Mouse (Mus musculus) MEL (cell line): ENCODE results near the gene Vmn2r94. TPM values are rescaled to one million over a fixed set of nuclear protein-coding genes. Genes with fewer than 3 reads are reported as not detected.

Experiments used
- DNase-seq: peaks from one replicate; pipeline ENCODE4 v3.0.0; 2011; ENCODE audit warnings: low read depth, low spot score
- H3K27ac ChIP-seq: 2 replicates; pipeline ENCODE4 v1.5.1; 2012; ENCODE audit warnings: low read depth, mild to moderate bottlenecking, control low read depth, low read length, moderate library complexity; ENCODE audit not compliant: control insufficient read depth
- H3K27me3 ChIP-seq, 2 experiments: fragments of 150-350 bp in 1 of 2; sonication (generic) in 1 of 2; 2 replicates each; pipeline ENCODE4 v1.6.1; 2012; ENCODE audit warnings: low read length in 2 of 2, mild to moderate bottlenecking in 2 of 2, improper control_type of control experiment in 1 of 2, moderate library complexity in 1 of 2; ENCODE audit not compliant: insufficient read depth in 2 of 2, control insufficient read depth in 1 of 2
- H3K36me3 ChIP-seq, 2 experiments: 2 replicates each; pipeline ENCODE4 v1.6.1; 2012 to 2014; ENCODE audit warnings: low read length in 2 of 2, improper control_type of control experiment in 1 of 2, inconsistent platforms in 1 of 2, mild to moderate bottlenecking in 1 of 2; ENCODE audit not compliant: insufficient read depth in 2 of 2, control insufficient read depth in 1 of 2
- H3K4me1 ChIP-seq, 2 experiments: fragments of 150-350 bp in 1 of 2; sonication (generic) in 1 of 2; 2 replicates each; pipeline ENCODE4 v1.6.1; 2012; ENCODE audit warnings: low read length in 2 of 2, improper control_type of control experiment in 1 of 2, mild to moderate bottlenecking in 1 of 2; ENCODE audit not compliant: insufficient read depth in 2 of 2, control insufficient read depth in 1 of 2
- H3K4me3 ChIP-seq, 2 experiments: fragments of 150-350 bp in 1 of 2; sonication (generic) in 1 of 2; 2 replicates each; pipeline ENCODE4 v1.5.1; 2012; ENCODE audit warnings: low read depth in 2 of 2, low read length in 2 of 2, mild to moderate bottlenecking in 2 of 2, moderate library complexity in 2 of 2, control low read depth in 1 of 2, improper control_type of control experiment in 1 of 2; ENCODE audit not compliant: control insufficient read depth in 1 of 2, insufficient read depth in 1 of 2
- H3K79me2 ChIP-seq: 2 replicates; pipeline ENCODE4 v1.6.1; 2012; ENCODE audit warnings: mild to moderate bottlenecking, low read length, moderate library complexity; ENCODE audit not compliant: control insufficient read depth, poor library complexity, insufficient read depth
- H3K9ac ChIP-seq: 2 replicates; pipeline ENCODE4 v1.6.1; 2012; ENCODE audit warnings: low read depth, mild to moderate bottlenecking, control low read depth, low read length, moderate library complexity; ENCODE audit not compliant: control insufficient read depth, poor library complexity, severe bottlenecking
- H3K9me3 ChIP-seq: fragments of 150-350 bp; sonication (generic); replicated peaks from 2 replicates; pipeline ENCODE4 v1.6.1; 2012; ENCODE audit warnings: mild to moderate bottlenecking, low read length, improper control_type of control experiment, moderate library complexity; ENCODE audit not compliant: insufficient read depth
- CHD1 ChIP-seq: IDR thresholded peaks from 2 replicates; pipeline ENCODE4 v1.6.1; 2012; ENCODE audit warnings: low read depth, mild to moderate bottlenecking, inconsistent platforms, low read length, improper control_type of control experiment
- CHD2 ChIP-seq: IDR thresholded peaks from 2 replicates; pipeline ENCODE4 v1.6.1; 2011; ENCODE audit warnings: low read length, improper control_type of control experiment
- E2F4 ChIP-seq: IDR thresholded peaks from 2 replicates; pipeline ENCODE4 v1.6.1; 2011; ENCODE audit warnings: low read depth, low read length, improper control_type of control experiment, borderline replicate concordance
- ELF1 ChIP-seq: IDR thresholded peaks from 2 replicates; pipeline ENCODE4 v1.6.1; 2014; ENCODE audit warnings: low read depth, mild to moderate bottlenecking, inconsistent platforms, low read length, improper control_type of control experiment, moderate library complexity
- EP300 ChIP-seq, 2 experiments: IDR thresholded peaks; 2 replicates each; pipeline ENCODE4 v1.6.1; 2011; ENCODE audit warnings: improper control_type of control experiment in 2 of 2, low read length in 2 of 2, low read depth in 1 of 2, mild to moderate bottlenecking in 1 of 2
- ETS1 ChIP-seq: IDR thresholded peaks from 2 replicates; pipeline ENCODE4 v1.6.1; 2012; ENCODE audit warnings: low read depth, mild to moderate bottlenecking, inconsistent platforms, low read length, improper control_type of control experiment, moderate library complexity
- GATA1 ChIP-seq: IDR thresholded peaks from 2 replicates; pipeline ENCODE4 v1.6.1; 2011; ENCODE audit warnings: low read depth, low read length, improper control_type of control experiment
- HCFC1 ChIP-seq: IDR thresholded peaks from 2 replicates; pipeline ENCODE4 v1.6.1; 2012; ENCODE audit warnings: low read depth, mild to moderate bottlenecking, inconsistent platforms, low read length, improper control_type of control experiment, moderate library complexity
- MAX ChIP-seq: IDR thresholded peaks from 2 replicates; pipeline ENCODE4 v1.6.1; 2011; ENCODE audit warnings: low read length, improper control_type of control experiment
- MXI1 ChIP-seq: IDR thresholded peaks from 2 replicates; pipeline ENCODE4 v1.6.1; 2011; ENCODE audit warnings: mild to moderate bottlenecking, low read depth, low read length, improper control_type of control experiment
- MYC ChIP-seq: IDR thresholded peaks from 2 replicates; pipeline ENCODE4 v1.6.1; 2011; ENCODE audit warnings: low read depth, mild to moderate bottlenecking, low read length, improper control_type of control experiment, moderate library complexity
- NRF1 ChIP-seq: IDR thresholded peaks from 2 replicates; pipeline ENCODE4 v1.6.1; 2014; ENCODE audit warnings: low read depth, mild to moderate bottlenecking, inconsistent platforms, low read length, improper control_type of control experiment, moderate library complexity; ENCODE audit not compliant: poor library complexity, insufficient read depth, severe bottlenecking
- POLR2A ChIP-seq, 2 experiments: IDR thresholded peaks; 2 replicates each; pipeline ENCODE4 v1.6.1; 2011 to 2012; ENCODE audit warnings: low read length in 2 of 2, mild to moderate bottlenecking in 2 of 2, control low read depth in 1 of 2, improper control_type of control experiment in 1 of 2, low read depth in 1 of 2, moderate library complexity in 1 of 2; ENCODE audit not compliant: control insufficient read depth in 1 of 2, insufficient read depth in 1 of 2, poor library complexity in 1 of 2
- POLR2AphosphoS5 ChIP-seq: IDR thresholded peaks from 2 replicates; pipeline ENCODE4 v1.6.1; 2012; ENCODE audit warnings: low read depth, borderline replicate concordance, mild to moderate bottlenecking, inconsistent platforms, low read length, moderate library complexity, mixed read lengths
- RAD21 ChIP-seq: IDR thresholded peaks from 2 replicates; pipeline ENCODE4 v1.6.1; 2011; ENCODE audit warnings: mild to moderate bottlenecking, low read depth, low read length, improper control_type of control experiment
- SMC3 ChIP-seq: IDR thresholded peaks from 2 replicates; pipeline ENCODE4 v1.6.1; 2011; ENCODE audit warnings: low read depth, low read length, improper control_type of control experiment
- TAL1 ChIP-seq: IDR thresholded peaks from 2 replicates; pipeline ENCODE4 v1.6.1; 2012; ENCODE audit warnings: mild to moderate bottlenecking, inconsistent platforms, low read length, moderate library complexity, mixed read lengths
- TBP ChIP-seq: IDR thresholded peaks from 2 replicates; pipeline ENCODE4 v1.8.0; 2011; ENCODE audit warnings: low read depth, low read length, improper control_type of control experiment
- UBTF ChIP-seq: IDR thresholded peaks from 2 replicates; pipeline ENCODE4 v1.6.1; 2012; ENCODE audit warnings: low read depth, mild to moderate bottlenecking, inconsistent platforms, low read length, improper control_type of control experiment, moderate library complexity, borderline replicate concordance; ENCODE audit not compliant: insufficient read depth
- USF1 ChIP-seq: IDR thresholded peaks from 2 replicates; pipeline ENCODE4 v1.6.1; 2014; ENCODE audit warnings: low read depth, mild to moderate bottlenecking, inconsistent platforms, low read length, improper control_type of control experiment, moderate library complexity
- ZC3H11A ChIP-seq: IDR thresholded peaks from 2 replicates; pipeline ENCODE4 v1.6.1; 2012; ENCODE audit warnings: low read depth, mild to moderate bottlenecking, inconsistent platforms, low read length, improper control_type of control experiment
- ZMIZ1 ChIP-seq: IDR thresholded peaks from 2 replicates; pipeline ENCODE4 v1.6.1; 2012; ENCODE audit warnings: low read depth, mild to moderate bottlenecking, inconsistent platforms, low read length, improper control_type of control experiment, moderate library complexity
- ZNF384 ChIP-seq: IDR thresholded peaks from 2 replicates; pipeline ENCODE4 v1.6.1; 2012; ENCODE audit warnings: low read depth, mild to moderate bottlenecking, inconsistent platforms, low read length, improper control_type of control experiment
- polyA plus RNA-seq, 2 experiments: library from polyadenylated mRNA; stranded (reverse) in 1 of 2; unstranded in 1 of 2; fragments of >175 nt in 1 of 2; fragments of >200 nt in 1 of 2; gene quantifications; 2 replicates each; pipeline versions ENCODE4 v1.2.1 to v1.2.4; 2012; ENCODE audit warnings: low replicate concordance in 2 of 2, low read depth in 1 of 2; ENCODE audit not compliant: insufficient read length in 2 of 2, insufficient read depth in 1 of 2, missing spikeins in 1 of 2
- total RNA-seq: library from RNA; depleted of rRNA; stranded (reverse); fragments of 300-350 nt; gene quantifications from 2 replicates; pipeline ENCODE4 v1.2.3, GENCODE M21; 2012; rRNA removed

Gene Vmn2r94
- total RNA-seq (under 0.01 TPM in 1 of 2 replicates, not detected in the other), polyA plus RNA-seq (not detected)

DNA sequence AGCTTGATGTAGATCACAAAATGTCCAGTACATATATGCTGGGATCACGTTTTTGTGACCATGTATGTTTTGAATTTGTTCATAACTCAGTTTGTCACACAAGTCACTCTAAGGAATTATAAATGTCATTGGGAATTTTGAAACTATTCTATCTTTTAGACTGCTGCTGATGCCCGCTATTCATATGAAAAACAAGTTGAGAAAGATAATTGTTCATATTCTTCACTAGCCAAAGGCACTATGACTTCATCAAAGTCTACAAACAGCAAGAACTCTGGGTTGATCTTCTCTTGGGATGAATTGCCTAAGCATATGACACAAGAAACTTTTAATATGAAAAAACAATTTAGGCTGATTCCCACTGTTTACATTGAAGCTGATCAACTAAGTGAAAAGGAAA is at the start of gene Vmn2r94:
TSS of gene Vmn2r94 (minus strand) at position 101 of the 400 bp plus-strand sequence.
- H3K4me3 ChIP-seq, result no peak within 1 kb of the TSS
- no peak for TF ChIP-seq E2F4
- H3K4me1 ChIP-seq, result no peaks in the 10 kb centered on the region
- H3K27ac ChIP-seq, result no peak within 1 kb of the TSS
- no peaks in the 10 kb centered on the region for H3K79me2 ChIP-seq
- no peaks in the 10 kb centered on the region for H3K9me3 ChIP-seq
- no peaks in the 10 kb centered on the region for H3K27me3 ChIP-seq
- H3K9ac ChIP-seq, result no peak within 1 kb of the TSS
- no peak for DNase-seq
- no peaks in the 10 kb centered on the region for H3K36me3 ChIP-seq

DNA sequence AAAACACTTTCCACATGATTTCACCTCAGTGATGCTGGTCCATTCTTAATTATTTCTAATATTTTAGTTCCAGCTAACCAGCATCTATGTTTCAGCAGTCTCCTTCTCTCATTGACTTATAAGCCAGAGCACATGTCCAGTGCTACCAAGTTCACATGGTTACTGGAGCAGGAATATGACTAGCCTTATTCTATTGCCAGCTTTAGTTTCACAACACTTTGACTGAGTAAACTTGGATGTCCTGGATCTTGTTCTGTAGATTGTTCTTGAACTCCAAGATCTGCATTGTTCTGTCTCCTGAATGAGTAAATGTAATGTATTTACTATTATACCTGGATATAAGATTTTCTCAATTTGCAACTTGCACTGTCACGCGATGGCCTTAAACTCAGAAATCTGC is 45.5 kb upstream of the Vmn2r94 start:
- H3K4me3 ChIP-seq, result no peak overlapping the region
- no peak for DNase-seq
- no peaks in the 10 kb centered on the region for H3K36me3 ChIP-seq
- no peaks in the 10 kb centered on the region for H3K79me2 ChIP-seq
- no peaks in the 10 kb centered on the region for H3K9me3 ChIP-seq
- no peak overlapping the region for H3K9ac ChIP-seq
- H3K27me3 ChIP-seq, result no peaks in the 10 kb centered on the region
- H3K4me1 ChIP-seq, result no peaks in the 10 kb centered on the region
- H3K27ac ChIP-seq, result no peak overlapping the region
- TF ChIP-seq GATA1, result no peak
- no peak for TF ChIP-seq MXI1
- no peak for TF ChIP-seq UBTF
- no peak for TF ChIP-seq TAL1
- TF ChIP-seq E2F4, result no peak
- no peak for TF ChIP-seq MAX
- TF ChIP-seq NRF1, result no peak
- no peak for TF ChIP-seq USF1
- no peak for TF ChIP-seq EP300 (IDR thresholded peaks at IDR 0.05; ENCODE audit: low read depth in 1 of 2, low read length in 2 of 2)
- TF ChIP-seq POLR2AphosphoS5, result no peak
- TF ChIP-seq HCFC1, result no peak

DNA sequence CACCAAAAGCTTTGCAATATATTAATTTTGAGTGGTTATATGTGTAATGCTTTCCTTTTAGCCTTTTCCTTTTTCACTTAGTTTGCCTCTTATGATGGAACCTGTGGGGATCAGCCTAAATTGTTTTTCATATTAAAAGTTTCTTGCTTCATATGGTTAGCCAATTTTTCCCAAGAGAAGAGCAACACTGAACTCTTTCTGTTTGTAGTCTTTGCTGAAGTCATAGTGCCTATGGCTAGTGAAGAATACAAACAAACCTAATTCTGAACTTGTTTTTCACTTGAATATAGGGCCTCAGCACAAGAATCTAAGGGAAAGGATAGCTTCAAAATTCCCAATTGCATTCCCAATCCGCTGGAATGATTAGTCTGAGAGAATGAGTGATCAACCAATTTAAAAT is 20.2 kb upstream of the Vmn2r94 start, which contains the start of gene Vmn2r93:
TSS of gene Vmn2r93 (plus strand) at position 301 of the 400 bp plus-strand sequence.
- Histone ChIP-seq H3K4me1 (no peaks in the 10 kb centered on the region), H3K79me2 (no peaks in the 10 kb centered on the region), H3K9me3 (no peaks in the 10 kb centered on the region), H3K36me3 (no peaks in the 10 kb centered on the region), H3K9ac (no peak within 1 kb of the TSS), H3K27ac (no peak within 1 kb of the TSS), H3K27me3 (no peaks in the 10 kb centered on the region), H3K4me3 (no peak within 1 kb of the TSS)
- DNase-seq, result no peak
- TF ChIP-seq CHD1 (no peak), ELF1 (no peak), ETS1 (no peak), NRF1 (no peak), HCFC1 (no peak), ZNF384 (no peak), RAD21 (no peak), POLR2A (IDR thresholded peaks at IDR 0.05; ENCODE audit: control insufficient read depth in 1 of 2, insufficient read depth in 1 of 2, low read depth in 1 of 2, low read length in 2 of 2, poor library complexity in 1 of 2) (no peak), ZC3H11A (no peak), MYC (no peak), SMC3 (no peak), ZMIZ1 (no peak), TBP (no peak), CHD2 (no peak)
